Mouse (Mus musculus): ENCODE results near the gene Foxm1.

The Foxm1 gene

DNA sequence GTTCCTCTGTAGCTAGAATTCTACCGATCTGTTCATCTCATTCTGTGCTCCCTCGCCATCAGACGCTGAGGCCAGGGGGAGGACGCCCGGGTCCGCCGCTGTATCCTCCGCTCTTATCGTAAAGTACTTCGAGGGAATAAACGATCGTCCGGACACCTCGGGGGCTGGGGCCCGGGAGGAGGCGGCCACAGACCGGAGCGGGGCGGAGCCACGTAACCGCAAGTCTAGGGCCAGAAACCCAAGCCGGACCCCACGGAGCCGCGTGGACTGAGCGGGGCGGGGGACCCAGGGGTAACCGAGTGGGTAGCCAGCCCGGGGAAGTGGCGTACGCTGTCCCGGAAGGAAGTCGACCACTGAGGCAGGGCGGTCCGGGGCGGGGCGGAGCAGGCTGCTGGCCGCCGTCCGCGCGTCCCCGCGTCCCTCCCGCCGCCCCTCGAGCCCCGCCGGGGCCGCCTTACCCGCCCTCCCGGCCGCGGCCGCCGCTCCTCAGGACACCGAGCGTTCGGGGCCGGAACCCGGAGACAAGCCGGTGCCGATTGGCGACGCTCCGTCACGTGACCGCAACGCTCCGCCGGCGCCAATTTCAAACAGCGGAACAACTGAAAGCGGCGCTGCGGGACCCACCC is at the start of gene Foxm1, which contains the start of gene Rhno1:
Foxm1 (plus strand) TSS at position 587 of the 626 bp plus-strand sequence.
Rhno1 (minus strand) TSS at position 531 of the 626 bp plus-strand sequence.
- DNase-seq (ENCODE audit: low spot score in 2 of 2), result peak; percentile 70 to 77

GRCm38 (mm10) chr6:128314796-128315195 is 48.0 kb upstream of the Foxm1 start:
- DNase-seq (ENCODE audit: low spot score in 2 of 2), result no peak

DNA sequence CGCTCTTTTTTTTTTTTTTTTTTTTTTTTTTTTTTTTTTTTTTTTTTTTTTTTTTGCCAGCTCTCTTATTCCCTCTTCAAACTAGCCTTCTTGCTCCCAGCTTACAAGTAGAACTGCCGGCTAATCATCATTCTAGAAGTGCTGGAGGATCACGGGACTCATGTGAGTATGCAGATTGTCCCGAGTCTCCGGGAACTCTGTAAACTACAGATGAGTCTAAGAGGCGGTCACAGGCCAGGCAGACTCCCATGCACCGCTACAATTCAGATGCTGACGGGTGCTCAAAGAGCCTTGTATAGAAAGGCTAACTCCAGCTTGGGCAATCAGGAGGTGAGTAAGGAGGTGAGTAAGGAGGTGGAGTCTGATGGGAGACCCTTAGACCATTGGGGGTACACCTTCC is 47.2 kb upstream of the Foxm1 start:
- DNase-seq (ENCODE audit: low spot score in 2 of 2), result no peak

DNA sequence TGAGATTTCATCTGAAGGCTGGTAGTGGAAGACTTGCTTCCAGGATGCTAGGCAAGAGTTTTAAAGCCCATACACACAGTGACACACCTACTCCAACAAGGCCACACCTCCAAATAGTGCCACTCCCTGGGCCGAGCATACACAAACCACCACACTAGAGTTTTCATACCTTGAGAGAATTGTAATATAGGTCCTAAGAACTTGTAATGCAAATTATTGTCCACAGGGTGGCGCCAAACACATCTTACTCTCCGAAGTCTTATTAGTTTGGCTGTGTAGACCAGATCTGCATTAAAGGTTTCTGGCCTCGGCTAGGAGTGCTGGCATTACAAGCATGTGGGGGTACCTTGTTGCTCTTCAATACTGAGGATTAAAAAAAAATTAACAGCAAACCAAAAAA is 44.5 kb upstream of the Foxm1 start:
- DNase-seq (ENCODE audit: low spot score in 2 of 2), result peak; percentile 40 to 79

GRCm38 (mm10) chr6:128334397-128335124 is 28.2 kb upstream of the Foxm1 start:
- DNase-seq (ENCODE audit: low spot score in 2 of 2), result peak; percentile 66 to 79

- no peak for DNase-seq (ENCODE audit: low spot score in 2 of 2)
Observed at GRCm38 (mm10) chr6:128337467-128337866, 25.3 kb upstream of the Foxm1 start.

GRCm38 (mm10) chr6:128338876-128339275 is 23.9 kb upstream of the Foxm1 start:
- DNase-seq (ENCODE audit: low spot score in 2 of 2), result no peak

DNA sequence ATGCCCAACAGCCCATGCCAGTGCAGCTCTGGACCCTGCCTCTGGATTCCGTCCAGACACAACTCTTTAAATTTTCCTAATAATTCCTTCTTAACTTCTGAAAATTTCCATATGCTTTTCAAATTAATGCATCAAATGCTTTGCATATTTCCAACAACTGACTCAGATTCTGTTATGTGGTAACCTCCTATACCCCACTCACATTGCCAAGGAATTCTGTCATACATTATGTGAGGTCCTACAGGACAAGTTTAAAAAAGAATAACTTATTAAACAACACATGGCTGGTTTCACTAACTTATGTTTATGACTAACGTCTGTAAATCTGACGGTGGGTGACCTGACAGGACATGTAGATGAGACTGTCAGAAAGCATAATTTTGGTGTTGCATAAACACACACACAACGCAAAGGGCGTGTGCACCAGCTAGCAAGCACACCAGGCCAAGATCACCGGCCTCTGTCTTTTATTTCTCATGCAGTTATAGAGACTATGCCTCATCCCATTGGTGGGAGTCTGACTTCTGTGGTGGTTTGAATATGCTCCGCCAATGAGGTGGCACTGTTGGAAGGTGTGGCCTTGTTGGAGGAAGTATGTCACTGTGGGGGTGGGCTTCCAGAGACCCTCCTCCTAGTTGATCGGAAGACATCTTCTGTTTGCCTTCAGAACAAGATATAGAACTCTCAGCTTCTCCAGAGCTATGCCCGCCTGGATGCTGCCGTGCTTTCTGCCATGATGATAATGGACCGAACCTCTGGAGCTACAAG is 20.6 kb upstream of the Foxm1 start:
- no peak for DNase-seq (ENCODE audit: low spot score in 2 of 2)

GRCm38 (mm10) chr6:128345623-128346022 is 17.1 kb upstream of the Foxm1 start:
- DNase-seq (ENCODE audit: low spot score in 2 of 2), result no peak

GRCm38 (mm10) chr6:128346782-128347181 is 16.0 kb upstream of the Foxm1 start:
- DNase-seq (ENCODE audit: low spot score in 2 of 2), result no peak

GRCm38 (mm10) chr6:128349711-128350110 is 13.1 kb upstream of the Foxm1 start:
- no peak for DNase-seq (ENCODE audit: low spot score in 2 of 2)

DNA sequence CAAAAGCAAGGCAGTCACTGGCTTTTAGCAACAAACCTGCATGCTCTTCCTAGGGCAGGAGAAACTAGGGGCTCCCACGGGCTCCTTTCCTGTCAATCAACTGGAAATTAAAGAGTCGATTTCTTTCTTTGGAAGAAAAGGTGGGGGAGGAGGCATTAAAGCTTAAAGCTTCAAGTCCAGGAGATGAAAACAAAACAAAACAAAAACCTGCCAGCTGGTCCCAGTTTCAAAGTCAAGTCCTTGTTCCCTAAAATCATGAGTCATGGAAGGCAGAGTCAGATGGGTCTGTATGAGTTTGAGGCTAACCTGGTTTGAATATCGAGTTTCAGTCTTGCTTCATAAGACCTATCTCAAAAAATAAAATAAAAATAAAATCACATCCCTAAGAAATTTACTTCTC is 8.6 kb upstream of the Foxm1 start:
- no peak for DNase-seq (ENCODE audit: low spot score in 2 of 2)

- peak; percentile 63 to 65 for DNase-seq (ENCODE audit: low spot score in 2 of 2)
Observed at GRCm38 (mm10) chr6:128355201-128355681, 7.5 kb upstream of the Foxm1 start.

GRCm38 (mm10) chr6:128355726-128356416 is 6.9 kb upstream of the Foxm1 start, which contains the start of gene Tulp3:
Tulp3 (minus strand) TSS chr6:128355851.
- DNase-seq (ENCODE audit: low spot score in 2 of 2), result peak; percentile 96 to 97

GRCm38 (mm10) chr6:128358999-128359398 is 3.8 kb upstream of the Foxm1 start:
- DNase-seq (ENCODE audit: low spot score in 2 of 2), result peak; percentile 77 to 80

DNA sequence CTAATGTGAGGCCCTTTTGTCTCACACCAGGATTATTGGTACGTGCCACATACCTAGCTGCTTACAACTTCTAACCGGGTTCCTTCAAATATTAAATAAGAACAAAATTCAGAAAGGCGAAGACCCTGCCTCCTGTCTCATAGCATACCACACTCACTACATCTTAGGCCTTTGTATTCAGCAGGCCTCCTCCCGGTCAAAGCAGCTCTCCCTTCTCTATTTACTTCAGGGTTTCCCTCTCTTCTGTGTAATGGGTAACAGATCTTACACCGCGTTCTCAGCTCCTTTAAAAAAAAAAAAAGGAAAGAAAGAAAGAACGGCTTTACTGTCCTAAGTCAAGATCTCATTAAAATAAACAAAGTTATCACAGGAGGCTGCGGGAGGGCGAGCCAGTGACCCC is 866 bp upstream of the Foxm1 start:
- no peak for DNase-seq (ENCODE audit: low spot score in 2 of 2)

GRCm38 (mm10) chr6:128363007-128363825 is 449 bp downstream of the Foxm1 start:
- DNase-seq (ENCODE audit: low spot score in 2 of 2), result no peak

DNA sequence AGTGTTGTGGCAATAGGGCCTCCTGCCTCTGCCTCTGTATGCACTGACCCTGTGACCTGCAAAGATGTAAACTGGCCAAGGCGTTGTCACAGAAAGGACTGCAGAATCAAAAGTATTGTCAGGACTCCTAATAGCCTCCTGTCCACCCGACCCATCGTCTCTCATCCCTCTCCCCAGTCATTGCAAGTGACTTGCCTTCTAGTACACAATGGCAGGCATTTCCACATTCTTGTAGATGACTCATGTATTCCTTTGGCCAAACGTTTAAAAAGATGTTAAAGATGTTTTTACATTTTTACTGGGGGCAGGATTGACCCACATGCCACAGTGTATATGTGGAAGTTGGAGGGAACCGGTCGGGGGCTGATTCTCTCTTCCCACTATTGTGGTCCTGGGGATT is 2.0 kb downstream of the Foxm1 start:
- DNase-seq (ENCODE audit: low spot score in 2 of 2), result no peak

DNA sequence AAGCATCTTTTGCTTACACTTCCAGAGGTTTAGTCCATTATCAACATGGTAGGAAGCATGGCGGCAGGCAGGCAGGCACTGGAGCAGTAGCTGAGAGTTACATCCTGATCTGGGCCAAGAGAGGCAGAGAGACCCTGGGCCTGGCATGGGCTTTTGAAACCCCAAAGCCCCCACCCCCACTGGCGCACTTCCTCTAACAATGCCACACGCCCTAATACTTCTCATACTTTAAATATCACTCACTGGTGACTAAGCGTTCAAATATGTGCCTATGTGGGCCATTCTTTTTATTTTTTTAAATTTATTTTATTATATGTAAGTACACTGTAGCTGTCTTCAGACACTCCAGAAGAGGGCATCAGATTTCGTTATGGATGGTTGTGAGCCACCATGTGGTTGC is 3.7 kb downstream of the Foxm1 start:
- no peak for DNase-seq (ENCODE audit: low spot score in 2 of 2)

- no peak for DNase-seq (ENCODE audit: low spot score in 2 of 2)
Observed at GRCm38 (mm10) chr6:128370040-128370439, 7.3 kb downstream of the Foxm1 start.

DNA sequence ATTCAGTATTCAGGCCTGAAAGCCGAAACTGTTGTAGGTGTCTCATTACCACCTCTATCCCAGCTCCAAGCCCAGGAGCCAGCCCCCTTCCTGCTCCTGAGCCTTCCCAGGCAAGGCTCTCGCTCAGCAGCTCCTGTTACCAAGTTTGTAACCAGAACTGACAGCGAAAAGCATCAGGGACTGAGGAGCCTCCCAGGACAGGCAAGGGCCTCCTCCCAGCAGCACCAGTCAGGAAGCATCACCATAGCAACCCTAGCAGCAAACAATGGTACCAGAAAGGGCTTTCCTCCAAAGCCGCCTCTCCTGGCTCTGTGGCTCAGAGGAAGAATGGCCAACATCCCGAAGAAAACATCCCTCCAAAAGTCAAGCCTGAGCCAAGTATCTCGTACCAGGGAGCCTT is 12.4 kb downstream of the Foxm1 start, which contains the start of the genes Tex52 and Gm44596:
Tex52 (plus strand) TSS at position 265 of the 400 bp plus-strand sequence.
Gm44596 (plus strand) TSS at position 312 of the 400 bp plus-strand sequence.
- DNase-seq (ENCODE audit: low spot score in 2 of 2), result peak in 1 of 2 experiments; percentile 34

All from frontal cortex, postnatal 36 days (tissue).